Mouse (Mus musculus): ENCODE data around the gene Tmed1. TPM values are rescaled to one million over a fixed set of nuclear protein-coding genes. Genes with fewer than 3 reads are reported as not detected.

The Tmed1 gene
- polyA plus RNA-seq (2016; fragmentation: Nextera tagmentation; extraction: Ambion mirVana) = 103 and 110 TPM in 2 replicates

DNA sequence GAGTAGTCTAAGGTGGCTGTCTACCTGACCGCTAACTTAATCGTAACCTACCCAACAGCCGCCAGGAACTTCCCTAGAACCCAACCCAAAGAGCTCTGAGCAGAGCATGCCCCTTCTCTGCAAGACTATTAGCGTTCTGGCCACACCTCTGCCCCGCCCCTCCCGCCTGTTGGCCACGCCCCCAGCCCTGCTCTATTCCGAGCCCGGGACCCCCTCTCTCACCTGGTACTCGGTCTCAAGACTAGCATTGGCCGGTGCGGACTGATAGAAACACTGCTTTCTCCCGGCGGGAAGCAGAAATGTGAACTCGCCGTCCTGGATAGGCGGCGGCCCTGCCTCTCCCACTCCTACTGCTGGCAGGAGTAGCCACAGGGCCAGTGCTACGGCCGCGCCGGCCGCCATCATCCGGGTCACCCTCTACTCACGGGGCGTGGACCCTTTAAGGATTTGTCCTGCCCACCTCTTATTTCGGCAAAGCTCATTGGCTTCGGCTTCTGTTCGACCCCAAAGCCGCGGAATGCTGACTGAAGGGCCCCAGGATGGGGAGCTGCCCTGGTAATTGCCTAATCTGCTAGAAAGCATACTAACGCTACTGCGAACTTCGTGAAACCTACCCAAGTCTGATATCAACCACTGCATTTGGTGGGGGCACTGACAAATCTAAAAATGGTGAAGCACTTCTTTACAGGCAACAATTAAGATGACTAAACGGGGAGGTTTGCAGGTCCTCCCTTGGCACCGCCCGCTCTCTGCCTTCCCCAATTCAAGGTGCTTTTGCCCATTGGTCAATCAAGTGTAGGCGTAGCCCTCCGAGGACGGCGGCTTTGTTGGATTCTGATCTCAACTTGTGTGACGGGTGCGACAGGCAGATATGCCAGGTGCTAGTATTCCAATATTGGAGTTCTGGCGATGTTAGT is at the start of gene Tmed1:
TSS of gene Tmed1 (minus strand) at position 481 of the 917 bp plus-strand sequence.
- Histone ChIP-seq H3K27ac (peak within 1 kb of the TSS; percentile 93), H3K4me1 (replicated peaks) (peaks cover 18% of the 10 kb centered on the region), H3K36me3 (peaks cover 42% of the 10 kb centered on the region), H3K9me3 (no peaks in the 10 kb centered on the region), H3K4me3 (peak within 1 kb of the TSS; percentile 75), H3K27me3 (ENCODE audit: insufficient read depth, poor library complexity, severe bottlenecking) (no peaks in the 10 kb centered on the region)
- under 1% methylated on average over 44 of the region's 44 CpGs for WGBS
- DNase-seq (ENCODE audit: low spot score) = peak; percentile 97

DNA sequence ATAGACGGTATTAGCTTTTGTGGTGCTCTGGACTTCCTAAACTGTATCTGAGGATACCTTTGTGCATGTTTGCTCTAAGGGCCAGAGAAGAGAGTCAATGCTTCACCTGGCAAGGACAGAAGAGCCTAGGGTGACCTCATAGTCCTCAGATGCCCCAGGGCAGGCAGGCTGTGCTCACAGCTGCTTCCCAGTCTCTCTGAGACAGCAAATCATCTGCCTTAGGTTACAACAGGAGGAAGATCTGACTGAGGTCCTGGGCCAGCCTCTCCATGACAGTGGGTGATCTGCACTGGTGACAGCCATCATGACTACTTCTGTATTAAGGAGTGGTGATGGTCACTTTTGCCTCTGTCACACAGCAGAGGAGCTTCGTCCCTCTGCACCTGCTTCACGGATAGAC is 49.1 kb upstream of the Tmed1 start:
- 95% methylated on average over 3 of the region's 3 CpGs for WGBS
- Histone ChIP-seq H3K4me3 (no peak overlapping the region), H3K27ac (no peak overlapping the region), H3K4me1 (replicated peaks) (peaks cover 10% of the 10 kb centered on the region; the same call in 1 of the 2 replicates), H3K36me3 (peaks cover 79% of the 10 kb centered on the region), H3K27me3 (ENCODE audit: insufficient read depth, poor library complexity, severe bottlenecking) (no peaks in the 10 kb centered on the region), H3K9me3 (no peaks in the 10 kb centered on the region)
- DNase-seq (ENCODE audit: low spot score) = no peak

DNA sequence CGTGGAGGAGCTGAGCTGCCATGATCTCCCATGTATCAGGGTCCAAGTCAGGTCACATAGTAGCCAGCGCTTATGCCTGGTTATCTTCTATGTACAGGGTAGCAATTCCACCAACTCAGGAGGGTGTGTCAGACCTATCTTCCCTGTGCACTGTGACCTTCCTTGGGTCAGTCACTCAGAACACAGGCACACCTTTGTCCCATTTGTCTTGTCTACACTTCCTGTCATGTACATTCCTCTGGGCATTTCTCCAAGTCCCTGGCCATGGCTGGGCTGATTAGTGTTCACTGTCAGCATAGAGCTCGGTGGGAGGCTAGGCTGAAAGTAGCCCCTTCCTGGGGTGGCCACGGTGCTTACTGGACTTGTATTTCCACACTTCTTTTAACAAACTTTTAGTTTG is 48.3 kb upstream of the Tmed1 start:
- 92% methylated on average over 4 of the region's 4 CpGs for WGBS
- peaks cover 87% of the 10 kb centered on the region for H3K36me3 ChIP-seq

DNA sequence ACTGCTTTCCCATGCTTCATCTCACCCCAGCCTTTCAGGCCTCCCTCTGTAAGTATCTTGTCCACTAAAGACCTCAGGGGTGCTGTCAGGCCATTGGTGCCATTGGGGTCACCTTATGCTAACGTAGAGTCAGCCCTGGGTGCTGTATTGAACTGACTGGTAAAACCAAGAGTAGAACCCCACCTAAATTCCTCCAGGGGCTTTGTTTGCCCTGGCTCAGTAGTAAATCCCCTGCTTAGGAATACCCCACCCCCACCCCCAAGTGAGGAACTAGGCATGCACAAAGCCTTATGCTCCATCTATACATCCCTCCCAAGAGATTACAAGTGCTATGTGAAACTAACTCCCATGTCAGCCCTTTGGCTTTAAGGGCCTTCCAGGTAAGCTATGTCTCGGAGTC is 47.5 kb upstream of the Tmed1 start:
- H3K4me3 ChIP-seq = no peak overlapping the region
- peaks cover 10% of the 10 kb centered on the region; the same call in 1 of the 2 replicates for H3K4me1 ChIP-seq (replicated peaks)
- no peak overlapping the region for H3K27ac ChIP-seq
- H3K9me3 ChIP-seq = no peaks in the 10 kb centered on the region
- H3K36me3 ChIP-seq = peaks cover 85% of the 10 kb centered on the region
- H3K27me3 ChIP-seq (ENCODE audit: insufficient read depth, poor library complexity, severe bottlenecking) = no peaks in the 10 kb centered on the region
- WGBS = 95% methylated on average over 2 of the region's 2 CpGs
- DNase-seq (ENCODE audit: low spot score) = no peak

More for the DNA sequence above, 48.3 kb upstream of the Tmed1 start:
- no peaks in the 10 kb centered on the region for H3K9me3 ChIP-seq
- H3K27me3 ChIP-seq (ENCODE audit: insufficient read depth, poor library complexity, severe bottlenecking) = no peaks in the 10 kb centered on the region
- no peak overlapping the region for H3K4me3 ChIP-seq
- no peak overlapping the region for H3K27ac ChIP-seq
- peaks cover 10% of the 10 kb centered on the region; the same call in 1 of the 2 replicates for H3K4me1 ChIP-seq (replicated peaks)
- no peak for DNase-seq (ENCODE audit: low spot score)

DNA sequence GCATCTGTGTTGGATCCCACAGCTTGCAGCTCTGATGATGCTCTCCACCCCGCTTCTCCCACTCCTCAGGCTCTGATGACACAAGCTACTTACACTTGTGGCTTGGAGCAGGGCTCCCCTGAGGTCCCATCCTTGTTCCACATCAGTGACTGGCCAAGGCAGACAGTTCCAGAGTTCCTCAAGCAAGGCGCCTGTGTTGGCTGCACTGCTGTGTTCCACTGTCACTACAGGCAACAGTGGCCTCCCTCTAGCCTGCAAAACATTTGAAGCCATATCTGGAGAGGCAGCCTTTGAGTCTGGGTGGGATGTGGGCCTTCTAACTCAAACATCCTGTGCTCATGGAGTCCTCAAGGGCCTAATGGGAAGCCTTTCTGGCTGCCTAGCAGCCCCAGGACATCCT is 46.9 kb upstream of the Tmed1 start:
- no peak overlapping the region for H3K27ac ChIP-seq
- no peak for DNase-seq (ENCODE audit: low spot score)

DNA sequence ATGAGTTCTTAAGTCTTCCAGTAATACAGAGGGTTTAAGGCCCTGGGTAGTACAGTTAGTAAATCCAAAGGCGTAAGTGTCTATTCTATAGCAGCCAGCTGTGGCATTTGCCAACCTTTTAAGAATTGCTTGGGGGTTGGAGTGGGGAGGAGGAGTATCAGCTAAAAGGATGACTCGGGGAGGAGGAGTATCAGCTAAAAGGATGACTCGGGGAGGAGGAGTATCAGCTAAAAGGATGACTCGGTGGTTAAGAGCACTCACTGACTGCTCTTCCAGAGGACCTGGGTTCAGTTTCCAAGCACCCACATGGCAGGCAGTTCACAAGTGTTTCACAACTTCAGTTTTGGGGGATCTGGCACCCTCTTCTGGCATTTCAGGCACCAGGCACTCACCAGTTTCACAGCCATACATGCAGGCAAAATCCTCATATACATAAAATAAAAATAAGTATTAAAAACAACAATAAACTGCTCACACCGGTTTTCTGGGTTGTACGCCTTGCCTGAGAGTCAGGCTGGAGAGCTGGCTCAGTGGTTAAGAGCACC is 45.2 kb upstream of the Tmed1 start:
- Histone ChIP-seq H3K36me3 (peaks cover 83% of the 10 kb centered on the region), H3K4me1 (replicated peaks) (peaks cover 10% of the 10 kb centered on the region; the same call in 1 of the 2 replicates), H3K4me3 (no peak overlapping the region), H3K9me3 (no peaks in the 10 kb centered on the region), H3K27ac (no peak overlapping the region), H3K27me3 (ENCODE audit: insufficient read depth, poor library complexity, severe bottlenecking) (no peaks in the 10 kb centered on the region)
- WGBS = 91% methylated on average over 6 of the region's 6 CpGs
- DNase-seq (ENCODE audit: low spot score) = no peak

More for the DNA sequence above, 46.9 kb upstream of the Tmed1 start:
- peaks cover 10% of the 10 kb centered on the region; the same call in 1 of the 2 replicates for H3K4me1 ChIP-seq (replicated peaks)
- no peaks in the 10 kb centered on the region for H3K27me3 ChIP-seq (ENCODE audit: insufficient read depth, poor library complexity, severe bottlenecking)
- peaks cover 85% of the 10 kb centered on the region for H3K36me3 ChIP-seq
- no peaks in the 10 kb centered on the region for H3K9me3 ChIP-seq
- no peak overlapping the region for H3K4me3 ChIP-seq
- 94% methylated on average over 2 of the region's 2 CpGs for WGBS

DNA sequence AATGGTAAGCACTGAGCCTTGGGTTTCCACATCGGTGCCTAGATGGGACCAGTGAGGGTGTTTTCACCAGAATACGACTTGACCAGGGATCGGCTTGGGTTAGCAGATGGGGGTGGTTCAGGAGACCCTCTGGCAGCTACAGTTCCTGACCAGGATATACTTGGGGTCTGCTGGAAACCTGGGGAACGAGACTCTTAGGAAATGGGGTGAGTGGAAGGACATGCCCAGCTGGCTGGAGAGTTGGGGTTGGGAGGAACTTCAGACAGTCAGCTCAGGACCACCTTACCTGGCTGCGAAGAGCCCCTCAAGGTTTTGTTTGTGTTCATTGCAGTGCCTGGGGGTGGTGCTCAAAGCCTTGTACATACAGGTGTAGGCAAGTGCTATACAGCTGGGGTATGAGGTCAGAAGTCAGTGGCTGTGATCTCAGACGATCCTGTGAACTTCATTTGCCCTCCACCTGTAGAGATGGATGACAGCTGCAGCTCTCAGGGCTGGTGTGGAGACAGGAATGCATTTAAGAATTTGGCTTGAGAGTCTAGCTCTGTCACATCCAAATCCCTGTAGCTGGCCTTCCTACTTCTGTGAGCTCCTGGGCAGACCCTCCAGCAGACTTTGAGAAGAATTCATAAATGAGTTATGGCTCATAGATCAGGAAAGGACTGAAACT is 43.7 kb upstream of the Tmed1 start:
- 92% methylated on average over 6 of the region's 6 CpGs for WGBS
- no peaks in the 10 kb centered on the region for H3K27me3 ChIP-seq (ENCODE audit: insufficient read depth, poor library complexity, severe bottlenecking)
- no peak overlapping the region for H3K4me3 ChIP-seq
- H3K9me3 ChIP-seq = no peaks in the 10 kb centered on the region
- peaks cover 78% of the 10 kb centered on the region for H3K36me3 ChIP-seq
- no peak overlapping the region for H3K27ac ChIP-seq
- no peak for DNase-seq (ENCODE audit: low spot score)
- peaks cover 15% of the 10 kb centered on the region for H3K4me1 ChIP-seq (replicated peaks)

DNA sequence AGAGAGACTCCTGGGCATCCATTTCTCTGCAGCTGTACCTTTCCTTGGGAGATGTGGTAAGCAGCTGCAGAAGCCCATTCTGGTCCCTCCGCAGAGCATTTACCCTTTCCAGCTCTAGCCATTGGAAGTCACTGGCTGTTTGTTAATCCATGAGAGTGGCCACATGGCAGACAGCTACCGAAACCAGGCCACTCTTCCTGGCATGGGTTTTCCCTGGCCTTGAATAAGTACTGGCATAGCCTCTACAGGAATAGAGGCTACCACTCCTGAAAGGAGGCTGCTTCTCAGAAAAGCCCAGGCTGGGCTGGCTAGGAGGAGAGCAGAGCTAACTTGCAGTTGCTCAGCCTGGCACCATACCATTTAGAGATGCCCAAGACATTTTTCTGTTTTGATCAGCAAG is 41.0 kb upstream of the Tmed1 start:
- peaks cover 54% of the 10 kb centered on the region for H3K36me3 ChIP-seq
- no peaks in the 10 kb centered on the region for H3K9me3 ChIP-seq
- no peak overlapping the region for H3K27ac ChIP-seq
- 95% methylated on average over 2 of the region's 2 CpGs for WGBS
- no peak overlapping the region for H3K4me3 ChIP-seq
- DNase-seq (ENCODE audit: low spot score) = no peak
- H3K27me3 ChIP-seq (ENCODE audit: insufficient read depth, poor library complexity, severe bottlenecking) = no peaks in the 10 kb centered on the region
- peaks cover 16% of the 10 kb centered on the region for H3K4me1 ChIP-seq (replicated peaks)

DNA sequence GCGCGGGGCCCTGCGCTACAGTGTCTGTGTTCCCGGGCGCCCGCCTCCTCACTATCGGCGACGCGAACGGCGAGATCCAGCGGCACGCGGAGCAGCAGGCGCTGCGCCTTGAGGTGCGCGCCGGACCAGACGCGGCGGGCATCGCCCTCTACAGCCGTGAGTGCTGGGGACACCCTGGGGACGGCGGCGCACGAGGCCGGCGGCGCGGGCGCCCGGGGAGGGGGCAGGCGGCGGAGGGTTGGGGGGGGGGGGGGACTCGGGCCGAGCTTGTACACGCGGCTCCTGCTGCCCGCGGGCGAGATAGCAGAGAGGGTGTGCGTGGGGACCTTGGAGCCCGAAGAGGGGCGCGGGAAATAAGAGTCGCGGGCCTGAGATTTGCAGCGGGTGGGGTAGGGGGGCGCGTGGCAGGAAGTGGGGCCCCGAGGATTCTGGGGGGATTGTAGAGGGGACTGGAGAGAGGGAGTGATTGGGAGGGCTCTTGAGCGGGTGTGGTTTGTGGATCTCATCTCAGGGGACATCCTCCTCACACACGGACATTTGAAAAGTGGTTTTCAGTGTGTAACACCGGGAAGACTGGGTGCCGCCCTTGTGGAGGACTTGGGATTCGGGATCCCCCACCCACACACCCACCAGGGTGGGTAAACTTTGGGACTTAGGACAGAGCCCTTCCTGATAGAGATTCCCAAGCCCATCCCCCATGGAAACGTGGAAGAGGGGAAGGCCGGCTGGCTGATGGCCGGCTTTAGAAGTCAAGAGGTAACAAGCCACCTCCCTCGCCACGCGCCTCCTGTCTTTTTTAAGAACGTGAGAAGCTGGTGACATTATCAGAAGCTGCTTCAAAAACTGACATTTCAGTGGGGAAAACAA is 37.3 kb upstream of the Tmed1 start:
- peak; percentile 61 for DNase-seq (ENCODE audit: low spot score)
- WGBS = under 1% methylated on average over 64 of the region's 66 CpGs

DNA sequence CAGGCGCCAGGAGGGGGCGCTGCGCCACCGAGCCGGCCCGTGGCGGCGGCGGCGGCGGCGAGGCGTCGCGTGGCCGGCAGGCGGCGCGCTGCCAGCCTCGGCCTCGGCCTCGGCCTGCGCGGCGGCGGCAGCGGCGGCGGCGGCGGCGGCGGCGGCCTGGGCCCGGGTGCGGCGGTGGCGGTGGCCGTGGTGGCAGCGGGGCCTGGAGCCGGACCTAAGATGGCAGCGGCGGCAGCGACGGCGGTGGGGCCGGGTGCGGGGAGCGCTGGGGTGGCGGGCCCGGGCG is 36.7 kb upstream of the Tmed1 start, which contains the start of gene Carm1:
TSS of gene Carm1 (plus strand) at position 106 of the 286 bp plus-strand sequence.
- peaks cover 20% of the 10 kb centered on the region for H3K36me3 ChIP-seq
- WGBS = 17% methylated on average over 52 of the region's 52 CpGs

More for the DNA sequence above, 37.3 kb upstream of the Tmed1 start:
- peaks cover 31% of the 10 kb centered on the region for H3K4me1 ChIP-seq (replicated peaks)
- H3K36me3 ChIP-seq = peaks cover 25% of the 10 kb centered on the region
- peak overlapping the region; percentile 88 for H3K4me3 ChIP-seq
- no peaks in the 10 kb centered on the region for H3K27me3 ChIP-seq (ENCODE audit: insufficient read depth, poor library complexity, severe bottlenecking)
- H3K27ac ChIP-seq = peak overlapping the region; percentile 99
- no peaks in the 10 kb centered on the region for H3K9me3 ChIP-seq

DNA sequence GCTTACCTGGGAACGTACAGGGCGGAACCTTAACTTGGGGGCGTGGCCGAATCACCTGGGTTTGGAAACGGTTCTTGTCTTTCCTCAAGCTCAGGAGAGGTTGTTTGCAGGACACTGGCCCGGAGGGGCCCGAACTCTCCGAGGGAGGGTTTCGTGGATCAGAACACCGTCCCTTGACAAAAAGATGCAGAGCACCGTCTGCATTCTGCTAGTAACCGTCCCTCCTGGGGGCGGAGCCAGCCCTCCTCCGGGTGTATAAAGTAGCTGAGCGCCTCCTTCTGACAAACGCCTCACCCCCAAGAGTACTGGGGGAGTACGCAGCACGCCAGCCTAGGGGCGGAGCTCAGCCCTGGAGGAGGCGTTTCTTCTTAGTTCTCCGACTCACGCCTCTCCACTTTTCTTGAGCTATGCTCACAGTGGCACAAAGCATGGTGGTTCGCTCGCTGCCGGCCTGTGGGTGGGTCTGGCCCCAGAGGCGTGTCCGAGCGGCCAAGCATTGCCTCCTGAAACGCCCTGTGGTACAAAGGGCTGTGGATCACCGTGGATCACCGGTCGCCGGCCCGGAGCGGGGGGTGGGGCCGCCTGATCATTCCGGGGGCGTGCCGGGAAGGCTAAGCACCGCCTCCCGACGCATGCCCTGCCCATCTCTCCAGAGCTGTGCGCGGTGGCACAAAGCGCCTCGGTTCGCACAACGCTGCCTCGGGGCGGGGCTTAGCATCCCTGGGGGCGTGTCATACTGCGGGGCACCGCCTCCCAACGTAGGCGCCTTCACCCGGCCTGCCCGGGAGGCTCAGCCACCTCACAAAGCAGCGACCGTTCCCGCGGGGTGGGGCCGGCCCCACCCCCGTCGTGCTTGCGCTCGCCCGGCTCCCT is 36.1 kb upstream of the Tmed1 start:
- Histone ChIP-seq H3K36me3 (peaks cover 15% of the 10 kb centered on the region), H3K27ac (peak overlapping the region; percentile 99), H3K9me3 (no peaks in the 10 kb centered on the region), H3K4me1 (replicated peaks) (peaks cover 31% of the 10 kb centered on the region), H3K4me3 (peak overlapping the region; percentile 88), H3K27me3 (ENCODE audit: insufficient read depth, poor library complexity, severe bottlenecking) (no peaks in the 10 kb centered on the region)
- under 1% methylated on average over 67 of the region's 67 CpGs for WGBS
- DNase-seq (ENCODE audit: low spot score) = peak; percentile 100

More for the DNA sequence above, 36.7 kb upstream of the Tmed1 start, which contains the start of gene Carm1:
- Histone ChIP-seq H3K27ac (peak within 1 kb of the TSS; percentile 99), H3K4me1 (replicated peaks) (peaks cover 31% of the 10 kb centered on the region), H3K9me3 (no peaks in the 10 kb centered on the region), H3K27me3 (ENCODE audit: insufficient read depth, poor library complexity, severe bottlenecking) (no peaks in the 10 kb centered on the region), H3K4me3 (peak within 1 kb of the TSS; percentile 88)
- no peak for DNase-seq (ENCODE audit: low spot score)
